Mouse (Mus musculus): Measurements from ENCODE around the gene Them7.

DNA sequence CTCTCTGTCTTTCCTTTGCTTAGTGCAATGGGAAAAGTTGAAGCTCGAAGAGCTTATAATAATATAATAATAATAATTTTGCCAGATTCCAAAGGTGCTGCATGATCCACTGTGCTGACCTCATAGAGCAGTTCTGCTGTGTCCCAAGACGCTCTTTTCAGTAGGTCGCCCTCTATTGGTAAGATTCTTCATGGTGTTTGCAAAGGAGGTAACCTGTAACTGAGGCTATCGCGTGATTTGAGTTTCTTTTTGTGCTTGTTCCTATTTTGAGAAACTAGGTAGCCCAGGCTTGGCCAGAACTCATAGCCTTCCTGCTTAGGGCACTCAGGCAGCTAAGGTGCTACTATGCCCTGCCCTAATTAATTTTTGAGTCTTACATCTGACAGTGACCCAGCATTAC, 34.8 kb upstream of the Them7 start:
- TF ChIP-seq POLR2AphosphoS5 (IDR thresholded peaks at IDR 0.05; ENCODE audit: insufficient replicate concordance, low read depth, low read length) (no peak), CTCF (IDR thresholded peaks at IDR 0.05; ENCODE audit: low read depth, low read length) (no peak), TAL1 (conservative IDR thresholded peaks at IDR 0.05; ENCODE audit: low read depth, low read length) (no peak)
